Mouse (Mus musculus) testis, adult 2 months (tissue): ENCODE measurements around the gene Tacr2.

Experiments used
- CTCF ChIP-seq: fragments of 200-500 bp; IDR thresholded peaks from 2 replicates; pipeline ENCODE4 v1.5.1; 2012; ENCODE audit warnings: low read depth, mild to moderate bottlenecking, inconsistent platforms, low read length, moderate library complexity; ENCODE audit not compliant: control insufficient read depth, insufficient read depth, insufficient replicate concordance
- POLR2A ChIP-seq: fragments of 200-500 bp; IDR thresholded peaks from 2 replicates; pipeline ENCODE4 v1.6.1; 2012; ENCODE audit warnings: low read depth, mild to moderate bottlenecking, inconsistent platforms, low read length, moderate library complexity; ENCODE audit not compliant: control insufficient read depth

DNA sequence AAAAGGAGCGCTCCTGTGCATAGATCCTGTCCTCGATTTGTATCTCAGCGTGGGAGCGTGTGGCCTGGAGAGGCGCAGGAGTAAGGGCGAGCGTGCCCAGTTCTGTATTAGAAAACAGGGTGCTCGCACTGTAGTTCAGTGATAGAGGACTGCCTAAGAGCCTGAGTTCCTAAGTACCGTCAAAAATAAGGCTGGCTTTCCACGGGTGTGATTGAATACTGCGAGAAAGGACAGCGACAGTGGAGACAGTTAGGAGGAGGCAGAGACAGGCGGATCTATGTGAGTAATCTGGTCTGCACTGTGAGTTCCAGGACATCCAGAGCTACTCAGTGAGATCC is 20.9 kb upstream of the Tacr2 start:
- TF ChIP-seq CTCF (no peak), POLR2A (no peak)
